Mouse (Mus musculus): ENCODE data around the gene Snrpa1. TPM values are rescaled to one million over a fixed set of nuclear protein-coding genes. Genes with fewer than 3 reads are reported as not detected.
"Not testable (repeated sequence)": the region's sequence is repeated elsewhere in the genome, so short reads cannot be mapped to it uniquely, and the experiment has no call there.

Gene Snrpa1
- total and polyA plus RNA-seq, 3 experiments = 188 to 318 (median 260) TPM

- Histone ChIP-seq H3K4me1 (ENCODE audit: control insufficient read depth in 1 of 2, insufficient read depth in 2 of 2, low read length in 2 of 2) (peaks cover 2 to 12% of the 10 kb centered on the region in 2 experiments; a peak in 3 of 4 replicates), H3K4me3 (ENCODE audit: control insufficient read depth in 1 of 2, insufficient read depth in 1 of 2, low read depth in 2 of 2, low read length in 2 of 2) (peak overlapping the region in 1 of 2 experiments; percentile 1; a peak in 1 of 4 replicates)
- H3K36me3 ChIP-seq (ENCODE audit: control insufficient read depth in 1 of 2, insufficient read depth in 2 of 2, low read length in 2 of 2); H3K27ac ChIP-seq (ENCODE audit: control insufficient read depth, low read depth, low read length); H3K9me3 ChIP-seq (replicated peaks; ENCODE audit: insufficient read depth, low read length); H3K9ac ChIP-seq (ENCODE audit: control insufficient read depth, low read depth, low read length, poor library complexity, severe bottlenecking); H3K27me3 ChIP-seq (ENCODE audit: control insufficient read depth in 1 of 2, insufficient read depth in 2 of 2, low read length in 2 of 2); H3K79me2 ChIP-seq (ENCODE audit: control insufficient read depth, insufficient read depth, low read length, poor library complexity): not testable (repeated sequence)
- peak; percentile 62 for TF ChIP-seq RAD21 (IDR thresholded peaks at IDR 0.05; ENCODE audit: low read depth, low read length)
- TF ChIP-seq SMC3 (IDR thresholded peaks at IDR 0.05; ENCODE audit: low read depth, low read length) = peak; percentile 61
- peak in 2 of 3 experiments; percentile 37 to 59; a peak in 3 of 6 replicates for TF ChIP-seq CTCF (IDR thresholded peaks at IDR 0.05 in 2 of 3, conservative IDR thresholded peaks at IDR 0.05 in 1 of 3; ENCODE audit: control insufficient read depth in 1 of 3, insufficient read depth in 1 of 3, low read depth in 2 of 3, low read length in 3 of 3, poor library complexity in 1 of 3, severe bottlenecking in 1 of 3)
- TF ChIP-seq ZC3H11A (IDR thresholded peaks at IDR 0.05; ENCODE audit: low read depth, low read length) = peak; percentile 58
- DNase-seq (ENCODE audit: low read depth, low spot score) = peak; percentile 71
These were observed 3.4 kb upstream of the Snrpa1 start for GRCm38 (mm10) chr7:66055356-66055755.

GRCm38 (mm10) chr7:66060066-66060956 is 1.5 kb downstream of the Snrpa1 start:
- H3K9me3 ChIP-seq (replicated peaks; ENCODE audit: insufficient read depth, low read length) = no peaks in the 10 kb centered on the region
- peaks cover 20 to 21% of the 10 kb centered on the region in 2 experiments for H3K36me3 ChIP-seq (ENCODE audit: control insufficient read depth in 1 of 2, insufficient read depth in 2 of 2, low read length in 2 of 2)
- peak overlapping the region; percentile 55 for H3K27ac ChIP-seq (ENCODE audit: control insufficient read depth, low read depth, low read length)
- H3K27me3 ChIP-seq (ENCODE audit: control insufficient read depth in 1 of 2, insufficient read depth in 2 of 2, low read length in 2 of 2) = no peaks in the 10 kb centered on the region
- H3K4me1 ChIP-seq (ENCODE audit: control insufficient read depth in 1 of 2, insufficient read depth in 2 of 2, low read length in 2 of 2) = peaks cover 0 to 17% of the 10 kb centered on the region in 2 experiments; a peak in 2 of 4 replicates
- peaks cover 38% of the 10 kb centered on the region for H3K79me2 ChIP-seq (ENCODE audit: control insufficient read depth, insufficient read depth, low read length, poor library complexity)
- DNase-seq (ENCODE audit: low read depth, low spot score) = peak; percentile 92
- H3K4me3 ChIP-seq (ENCODE audit: control insufficient read depth in 1 of 2, insufficient read depth in 1 of 2, low read depth in 2 of 2, low read length in 2 of 2) = peak overlapping the region; percentile 82 to 90
- peak overlapping the region; percentile 92 for H3K9ac ChIP-seq (ENCODE audit: control insufficient read depth, low read depth, low read length, poor library complexity, severe bottlenecking)
- TF ChIP-seq POLR2AphosphoS5 (IDR thresholded peaks at IDR 0.05; ENCODE audit: borderline replicate concordance, low read depth, low read length) = no peak; the same call in 1 of the 2 replicates
- TF ChIP-seq UBTF (IDR thresholded peaks at IDR 0.05; ENCODE audit: borderline replicate concordance, insufficient read depth, low read depth, low read length) = peak; percentile 39; the same call in 1 of the 2 replicates
- no peak for TF ChIP-seq ZMIZ1 (IDR thresholded peaks at IDR 0.05; ENCODE audit: low read depth, low read length)
- TF ChIP-seq CHD2 (IDR thresholded peaks at IDR 0.05; ENCODE audit: low read length) = no peak
- peak; percentile 79 to 81 for TF ChIP-seq POLR2A (IDR thresholded peaks at IDR 0.05; ENCODE audit: control insufficient read depth in 1 of 2, insufficient read depth in 1 of 2, low read depth in 1 of 2, low read length in 2 of 2, poor library complexity in 1 of 2)
- TF ChIP-seq ETS1 (IDR thresholded peaks at IDR 0.05; ENCODE audit: low read depth, low read length) = peak; percentile 60; the same call in 1 of the 2 replicates
- peak; percentile 97 for TF ChIP-seq SIN3A (IDR thresholded peaks at IDR 0.05; ENCODE audit: low read length)
- peak; percentile 62 for TF ChIP-seq MAX (IDR thresholded peaks at IDR 0.05; ENCODE audit: low read length)
- TF ChIP-seq USF1 (IDR thresholded peaks at IDR 0.05; ENCODE audit: low read depth, low read length) = no peak
- peak; percentile 77 for TF ChIP-seq TCF12 (IDR thresholded peaks at IDR 0.05; ENCODE audit: low read depth, low read length)
- no peak for TF ChIP-seq ZC3H11A (IDR thresholded peaks at IDR 0.05; ENCODE audit: low read depth, low read length)
- no peak for TF ChIP-seq MEF2A (IDR thresholded peaks at IDR 0.05; ENCODE audit: extremely low read depth, insufficient replicate concordance, low read depth, low read length, poor library complexity, severe bottlenecking)
- TF ChIP-seq MAZ (IDR thresholded peaks at IDR 0.05; ENCODE audit: low read depth, low read length) = peak; percentile 94; the same call in 1 of the 2 replicates
- TF ChIP-seq MYB (IDR thresholded peaks at IDR 0.05; ENCODE audit: low read depth, low read length) = no peak
- peak; percentile 81 for TF ChIP-seq TBP (IDR thresholded peaks at IDR 0.05; ENCODE audit: low read depth, low read length)
- no peak; the same call in 1 of the 2 replicates for TF ChIP-seq NRF1 (IDR thresholded peaks at IDR 0.05; ENCODE audit: insufficient read depth, low read depth, low read length, poor library complexity, severe bottlenecking)
- TF ChIP-seq RCOR1 (IDR thresholded peaks at IDR 0.05; ENCODE audit: low read depth, low read length) = no peak; the same call in 1 of the 2 replicates
- TF ChIP-seq NELFE (IDR thresholded peaks at IDR 0.05; ENCODE audit: low read depth, low read length) = peak; percentile 80
- TF ChIP-seq MAFK (IDR thresholded peaks at IDR 0.05; ENCODE audit: borderline replicate concordance, low read depth, low read length) = no peak
- no peak for TF ChIP-seq CTCF (IDR thresholded peaks at IDR 0.05 in 2 of 3, conservative IDR thresholded peaks at IDR 0.05 in 1 of 3; ENCODE audit: control insufficient read depth in 1 of 3, insufficient read depth in 1 of 3, low read depth in 2 of 3, low read length in 3 of 3, poor library complexity in 1 of 3, severe bottlenecking in 1 of 3)
- no peak for TF ChIP-seq EP300 (IDR thresholded peaks at IDR 0.05; ENCODE audit: low read depth in 1 of 2, low read length in 2 of 2)
- TF ChIP-seq E2F4 (IDR thresholded peaks at IDR 0.05; ENCODE audit: borderline replicate concordance, low read depth, low read length) = no peak; the same call in 1 of the 2 replicates
- no peak for TF ChIP-seq CHD1 (IDR thresholded peaks at IDR 0.05; ENCODE audit: low read depth, low read length)
- TF ChIP-seq KAT2A (conservative IDR thresholded peaks at IDR 0.05; ENCODE audit: low read depth, low read length) = peak; percentile 80
- no peak for TF ChIP-seq USF2 (IDR thresholded peaks at IDR 0.05; ENCODE audit: borderline replicate concordance in 1 of 2, insufficient read depth in 1 of 2, low read depth in 1 of 2, low read length in 2 of 2)
- peak; percentile 76 for TF ChIP-seq POLR2AphosphoS2 (IDR thresholded peaks at IDR 0.05; ENCODE audit: low read length)
